Mouse (Mus musculus): Measurements from ENCODE around the gene Acads. TPM values are rescaled to one million over a fixed set of nuclear protein-coding genes. Genes with fewer than 3 reads are reported as not detected.

Gene Acads
- polyA plus RNA-seq, 1 experiment, result 52.1 TPM

GRCm38 (mm10) chr5:115098195-115098594, 21.0 kb downstream of the Acads start, which contains the start of gene Gm10401:
TSS of gene Gm10401 (minus strand) at chr5:115098295.
- TF ChIP-seq EP300 (IDR thresholded peaks at IDR 0.05; ENCODE audit: insufficient read depth, low read depth, low read length), result no peak
- no peak for TF ChIP-seq CTCF (IDR thresholded peaks at IDR 0.05; ENCODE audit: low read depth, low read length)
- TF ChIP-seq POLR2A (IDR thresholded peaks at IDR 0.05; ENCODE audit: insufficient read depth, low read length), result no peak

GRCm38 (mm10) chr5:115091776-115092175, 27.4 kb downstream of the Acads start:
- Histone ChIP-seq H3K9me3 (replicated peaks; ENCODE audit: control insufficient read depth, insufficient read depth, low read length, poor library complexity, severe bottlenecking) (no peaks in the 10 kb centered on the region), H3K4me1 (ENCODE audit: control insufficient read depth, insufficient read depth, low read length) (no peaks in the 10 kb centered on the region), H3K36me3 (ENCODE audit: control insufficient read depth, insufficient read depth, low read length, poor library complexity, severe bottlenecking) (peaks cover 32% of the 10 kb centered on the region), H3K27ac (ENCODE audit: insufficient read depth, low read length) (peak overlapping the region; percentile 49; the same call in 1 of the 2 replicates), H3K27me3 (ENCODE audit: control insufficient read depth, insufficient read depth, low read length, poor library complexity, severe bottlenecking) (no peaks in the 10 kb centered on the region), H3K4me3 (ENCODE audit: low read depth, low read length) (no peak overlapping the region), H3K9ac (ENCODE audit: low read depth, poor library complexity, severe bottlenecking) (no peak overlapping the region)
- no peak for TF ChIP-seq CTCF (IDR thresholded peaks at IDR 0.05; ENCODE audit: low read depth, low read length)
- 0 out of 2 replicates have a peak, but pooled peaks have one; percentile 51 for TF ChIP-seq EP300 (IDR thresholded peaks at IDR 0.05; ENCODE audit: insufficient read depth, low read depth, low read length)

More at GRCm38 (mm10) chr5:115098195-115098594, 21.0 kb downstream of the Acads start, which contains the start of gene Gm10401:
- no peak within 1 kb of the TSS for H3K9ac ChIP-seq (ENCODE audit: low read depth, poor library complexity, severe bottlenecking)
- H3K4me3 ChIP-seq (ENCODE audit: low read depth, low read length), result no peak within 1 kb of the TSS
- no peak within 1 kb of the TSS for H3K27ac ChIP-seq (ENCODE audit: insufficient read depth, low read length)
- H3K9me3 ChIP-seq (replicated peaks; ENCODE audit: control insufficient read depth, insufficient read depth, low read length, poor library complexity, severe bottlenecking), result no peaks in the 10 kb centered on the region
- peaks cover 19% of the 10 kb centered on the region for H3K36me3 ChIP-seq (ENCODE audit: control insufficient read depth, insufficient read depth, low read length, poor library complexity, severe bottlenecking)
- no peaks in the 10 kb centered on the region for H3K27me3 ChIP-seq (ENCODE audit: control insufficient read depth, insufficient read depth, low read length, poor library complexity, severe bottlenecking)
- H3K4me1 ChIP-seq (ENCODE audit: control insufficient read depth, insufficient read depth, low read length), result no peaks in the 10 kb centered on the region

- Histone ChIP-seq H3K36me3 (ENCODE audit: control insufficient read depth, insufficient read depth, low read length, poor library complexity, severe bottlenecking) (peaks cover 30% of the 10 kb centered on the region), H3K27me3 (ENCODE audit: control insufficient read depth, insufficient read depth, low read length, poor library complexity, severe bottlenecking) (no peaks in the 10 kb centered on the region), H3K27ac (ENCODE audit: insufficient read depth, low read length) (peak overlapping the region; percentile 53), H3K9me3 (replicated peaks; ENCODE audit: control insufficient read depth, insufficient read depth, low read length, poor library complexity, severe bottlenecking) (no peaks in the 10 kb centered on the region), H3K4me1 (ENCODE audit: control insufficient read depth, insufficient read depth, low read length) (no peaks in the 10 kb centered on the region), H3K9ac (ENCODE audit: low read depth, poor library complexity, severe bottlenecking) (no peak overlapping the region), H3K4me3 (ENCODE audit: low read depth, low read length) (no peak overlapping the region)
- TF ChIP-seq CTCF (IDR thresholded peaks at IDR 0.05; ENCODE audit: low read depth, low read length) (no peak), EP300 (IDR thresholded peaks at IDR 0.05; ENCODE audit: insufficient read depth, low read depth, low read length) (no peak), POLR2A (IDR thresholded peaks at IDR 0.05; ENCODE audit: insufficient read depth, low read length) (no peak)
These were observed 28.1 kb downstream of the Acads start for GRCm38 (mm10) chr5:115091015-115091414.

- H3K4me3 ChIP-seq (ENCODE audit: low read depth, low read length), result no peak overlapping the region
- H3K27ac ChIP-seq (ENCODE audit: insufficient read depth, low read length), result no peak overlapping the region
- no peaks in the 10 kb centered on the region for H3K9me3 ChIP-seq (replicated peaks; ENCODE audit: control insufficient read depth, insufficient read depth, low read length, poor library complexity, severe bottlenecking)
- H3K4me1 ChIP-seq (ENCODE audit: control insufficient read depth, insufficient read depth, low read length), result no peaks in the 10 kb centered on the region
- no peaks in the 10 kb centered on the region for H3K27me3 ChIP-seq (ENCODE audit: control insufficient read depth, insufficient read depth, low read length, poor library complexity, severe bottlenecking)
- peaks cover 19% of the 10 kb centered on the region for H3K36me3 ChIP-seq (ENCODE audit: control insufficient read depth, insufficient read depth, low read length, poor library complexity, severe bottlenecking)
- TF ChIP-seq EP300 (IDR thresholded peaks at IDR 0.05; ENCODE audit: insufficient read depth, low read depth, low read length), result no peak
- peak; percentile 43 for TF ChIP-seq CTCF (IDR thresholded peaks at IDR 0.05; ENCODE audit: low read depth, low read length)
- no peak overlapping the region for H3K9ac ChIP-seq (ENCODE audit: low read depth, poor library complexity, severe bottlenecking)
These were observed 29.4 kb downstream of the Acads start for GRCm38 (mm10) chr5:115089592-115090268.

GRCm38 (mm10) chr5:115085675-115086074, 33.5 kb downstream of the Acads start:
- Histone ChIP-seq H3K27ac (ENCODE audit: insufficient read depth, low read length) (no peak overlapping the region), H3K9ac (ENCODE audit: low read depth, poor library complexity, severe bottlenecking) (no peak overlapping the region), H3K4me1 (ENCODE audit: control insufficient read depth, insufficient read depth, low read length) (no peaks in the 10 kb centered on the region), H3K27me3 (ENCODE audit: control insufficient read depth, insufficient read depth, low read length, poor library complexity, severe bottlenecking) (no peaks in the 10 kb centered on the region), H3K9me3 (replicated peaks; ENCODE audit: control insufficient read depth, insufficient read depth, low read length, poor library complexity, severe bottlenecking) (no peaks in the 10 kb centered on the region), H3K4me3 (ENCODE audit: low read depth, low read length) (no peak overlapping the region), H3K36me3 (ENCODE audit: control insufficient read depth, insufficient read depth, low read length, poor library complexity, severe bottlenecking) (peaks cover 28% of the 10 kb centered on the region)
- TF ChIP-seq CTCF (IDR thresholded peaks at IDR 0.05; ENCODE audit: low read depth, low read length) (no peak), EP300 (IDR thresholded peaks at IDR 0.05; ENCODE audit: insufficient read depth, low read depth, low read length) (no peak), POLR2A (IDR thresholded peaks at IDR 0.05; ENCODE audit: insufficient read depth, low read length) (no peak)

- Histone ChIP-seq H3K9ac (ENCODE audit: low read depth, poor library complexity, severe bottlenecking) (no peak overlapping the region), H3K36me3 (ENCODE audit: control insufficient read depth, insufficient read depth, low read length, poor library complexity, severe bottlenecking) (peaks cover 17% of the 10 kb centered on the region), H3K27ac (ENCODE audit: insufficient read depth, low read length) (no peak overlapping the region), H3K27me3 (ENCODE audit: control insufficient read depth, insufficient read depth, low read length, poor library complexity, severe bottlenecking) (no peaks in the 10 kb centered on the region), H3K9me3 (replicated peaks; ENCODE audit: control insufficient read depth, insufficient read depth, low read length, poor library complexity, severe bottlenecking) (no peaks in the 10 kb centered on the region), H3K4me1 (ENCODE audit: control insufficient read depth, insufficient read depth, low read length) (no peaks in the 10 kb centered on the region), H3K4me3 (ENCODE audit: low read depth, low read length) (no peak overlapping the region)
- TF ChIP-seq EP300 (IDR thresholded peaks at IDR 0.05; ENCODE audit: insufficient read depth, low read depth, low read length), result no peak
- TF ChIP-seq CTCF (IDR thresholded peaks at IDR 0.05; ENCODE audit: low read depth, low read length), result no peak
- TF ChIP-seq POLR2A (IDR thresholded peaks at IDR 0.05; ENCODE audit: insufficient read depth, low read length), result no peak
These were observed 35.7 kb downstream of the Acads start for GRCm38 (mm10) chr5:115083492-115083891.

All from ES-Bruce4 (cell line).